Mouse (Mus musculus) lung, adult 2 months (tissue): Measurements from ENCODE around the gene Slc25a42.

Experiments
- CTCF ChIP-seq: fragments of 200-500 bp; IDR thresholded peaks from 2 replicates; pipeline ENCODE4 v1.5.1; 2011; ENCODE audit warnings: mild to moderate bottlenecking, low read length, control low read depth; ENCODE audit not compliant: insufficient read depth
- POLR2A ChIP-seq: fragments of 200-500 bp; IDR thresholded peaks from 2 replicates; pipeline ENCODE4 v1.6.1; 2011; ENCODE audit warnings: low read depth, mild to moderate bottlenecking, control low read depth, low read length, borderline replicate concordance; ENCODE audit errors: extremely low read depth

DNA sequence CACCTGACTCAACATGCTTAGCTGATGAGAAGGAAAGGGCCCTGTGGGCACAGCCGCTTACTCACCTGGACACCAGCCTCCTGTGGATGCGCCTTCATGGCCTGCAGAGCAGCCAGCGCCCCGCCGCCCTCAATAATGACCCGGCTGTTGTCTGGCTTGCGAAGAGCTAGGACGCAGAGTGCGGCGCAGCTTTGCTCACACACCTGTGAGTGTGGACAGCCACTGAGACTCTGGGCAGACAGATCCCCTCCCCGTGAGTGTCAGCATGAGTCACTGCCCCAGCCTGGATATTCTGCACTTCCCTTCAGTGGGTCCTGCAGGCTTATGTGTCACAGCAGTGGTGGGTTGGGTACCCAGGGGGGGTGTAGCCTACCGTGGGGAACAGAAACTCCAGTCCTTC is 9.9 kb upstream of the Slc25a42 start:
- TF ChIP-seq CTCF (no peak), POLR2A (no peak)
